Mouse (Mus musculus) cerebellum, postnatal 10 days (tissue): ENCODE results near the gene Mrpl4.

Experiments used
- DNase-seq, 2 experiments: peaks; one replicate each; pipeline ENCODE4 v3.0.0; 2021; ENCODE audit warnings: mixed read lengths in 2 of 2

Mrpl4 gene

GRCm38 (mm10) chr9:21002627-21003551 is at the start of gene Mrpl4:
TSS of gene Mrpl4 (plus strand) at chr9:21002738.
- peak; percentile 97 for DNase-seq

GRCm38 (mm10) chr9:20956989-20957388 is 45.5 kb upstream of the Mrpl4 start:
- DNase-seq, result no peak

- DNase-seq, result no peak
Measured at GRCm38 (mm10) chr9:20959430-20959938, 43.1 kb upstream of the Mrpl4 start, which contains the start of gene Dnmt1. TSS of gene Dnmt1 (minus strand) at chr9:20959888.

DNA sequence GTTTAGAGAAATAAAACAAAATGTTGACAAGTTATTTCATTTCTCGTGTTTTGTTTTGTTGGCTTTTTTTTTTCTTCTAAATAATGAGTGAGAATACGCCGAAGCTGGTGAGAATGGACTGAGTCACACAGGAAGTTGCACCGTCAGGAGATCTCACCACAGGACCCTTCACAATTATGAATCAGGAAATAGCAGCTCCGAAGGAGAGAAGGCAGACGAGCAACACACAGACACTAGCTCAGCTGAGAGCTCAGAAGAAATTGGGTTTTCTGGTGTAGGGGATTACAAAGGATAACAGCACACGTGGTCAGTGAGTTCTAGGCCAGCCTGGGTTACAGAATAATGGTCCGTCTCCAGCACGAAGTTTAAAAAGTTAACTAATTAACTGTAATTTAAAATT is 41.0 kb upstream of the Mrpl4 start:
- DNase-seq, result no peak

GRCm38 (mm10) chr9:20965606-20966005 is 36.9 kb upstream of the Mrpl4 start:
- DNase-seq, result no peak

- DNase-seq, result no peak
Measured at GRCm38 (mm10) chr9:20966008-20966407, 36.5 kb upstream of the Mrpl4 start.

- no peak for DNase-seq
Measured at GRCm38 (mm10) chr9:20966747-20967146, 35.8 kb upstream of the Mrpl4 start.

GRCm38 (mm10) chr9:20971751-20972140 is 30.8 kb upstream of the Mrpl4 start:
- no peak for DNase-seq

DNA sequence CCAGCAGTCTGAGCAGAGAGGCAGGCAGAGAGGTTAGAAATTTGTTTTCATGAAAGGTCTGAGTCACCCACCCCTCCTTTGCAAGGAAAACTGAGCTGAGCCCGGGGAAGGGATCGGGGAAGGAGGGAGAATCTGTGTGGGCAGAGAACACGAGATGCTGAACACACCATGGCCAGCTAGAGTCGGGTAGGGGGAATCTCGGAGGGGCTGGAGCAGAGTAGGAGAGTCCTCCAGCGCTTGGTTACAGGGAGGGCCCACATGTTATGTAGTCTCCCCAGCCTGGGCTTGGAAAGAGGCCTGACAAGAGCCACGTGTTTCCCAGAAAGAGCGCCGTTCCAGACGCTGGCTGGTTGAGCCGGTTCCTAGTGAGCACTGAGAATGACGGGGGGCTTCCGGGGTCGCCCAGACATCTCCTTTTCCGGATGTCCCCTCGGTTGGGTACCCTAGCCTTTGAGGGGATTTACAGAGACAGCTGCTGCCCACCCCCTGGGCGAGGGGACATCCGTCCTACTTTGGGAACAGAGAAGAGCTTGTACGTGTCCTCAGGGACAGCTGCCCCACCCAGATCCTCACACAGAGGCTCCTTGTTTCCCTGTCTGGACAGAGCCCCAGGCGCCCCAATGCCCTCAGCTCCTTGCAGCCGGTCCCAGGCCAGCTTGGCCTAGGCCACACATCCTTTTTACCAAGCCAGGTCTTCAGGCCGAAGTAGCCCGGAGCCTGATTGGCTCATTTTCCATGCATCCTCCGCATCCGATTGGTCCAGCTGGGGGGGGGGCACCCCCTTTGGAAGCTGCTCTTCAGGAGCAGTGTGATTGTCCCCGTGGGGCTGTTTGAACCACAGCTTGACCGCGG is 30.2 kb upstream of the Mrpl4 start:
- DNase-seq, result peak; percentile 36 to 49

DNA sequence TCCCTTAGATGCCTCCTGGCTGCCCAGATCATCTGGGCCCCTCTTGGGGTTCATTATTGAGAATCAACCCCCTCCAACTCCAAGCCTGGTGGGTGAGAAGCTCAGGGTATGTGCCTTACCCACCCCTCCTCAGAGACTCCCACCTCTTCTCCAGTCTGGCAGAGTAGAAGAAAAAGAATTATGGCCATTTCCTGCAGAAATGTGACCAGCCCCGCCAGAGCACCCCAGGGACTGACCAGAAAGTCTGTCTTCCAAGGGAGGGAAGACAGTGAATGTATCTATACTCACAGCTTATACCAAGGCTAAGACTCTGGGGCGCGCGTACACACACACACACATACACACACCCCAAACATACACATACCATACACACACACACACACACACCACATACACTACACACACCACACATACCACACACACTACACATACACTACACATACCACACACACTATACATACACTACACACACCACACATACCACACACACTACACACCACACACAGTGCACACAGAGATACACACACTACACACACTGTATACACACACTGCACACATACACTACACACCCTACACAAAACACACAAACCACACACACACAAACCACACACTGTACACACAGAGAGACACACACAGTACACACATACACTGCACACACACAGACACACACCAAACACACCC is 29.4 kb upstream of the Mrpl4 start:
- no peak for DNase-seq

GRCm38 (mm10) chr9:20973682-20974075 is 28.9 kb upstream of the Mrpl4 start:
- DNase-seq, result no peak

DNA sequence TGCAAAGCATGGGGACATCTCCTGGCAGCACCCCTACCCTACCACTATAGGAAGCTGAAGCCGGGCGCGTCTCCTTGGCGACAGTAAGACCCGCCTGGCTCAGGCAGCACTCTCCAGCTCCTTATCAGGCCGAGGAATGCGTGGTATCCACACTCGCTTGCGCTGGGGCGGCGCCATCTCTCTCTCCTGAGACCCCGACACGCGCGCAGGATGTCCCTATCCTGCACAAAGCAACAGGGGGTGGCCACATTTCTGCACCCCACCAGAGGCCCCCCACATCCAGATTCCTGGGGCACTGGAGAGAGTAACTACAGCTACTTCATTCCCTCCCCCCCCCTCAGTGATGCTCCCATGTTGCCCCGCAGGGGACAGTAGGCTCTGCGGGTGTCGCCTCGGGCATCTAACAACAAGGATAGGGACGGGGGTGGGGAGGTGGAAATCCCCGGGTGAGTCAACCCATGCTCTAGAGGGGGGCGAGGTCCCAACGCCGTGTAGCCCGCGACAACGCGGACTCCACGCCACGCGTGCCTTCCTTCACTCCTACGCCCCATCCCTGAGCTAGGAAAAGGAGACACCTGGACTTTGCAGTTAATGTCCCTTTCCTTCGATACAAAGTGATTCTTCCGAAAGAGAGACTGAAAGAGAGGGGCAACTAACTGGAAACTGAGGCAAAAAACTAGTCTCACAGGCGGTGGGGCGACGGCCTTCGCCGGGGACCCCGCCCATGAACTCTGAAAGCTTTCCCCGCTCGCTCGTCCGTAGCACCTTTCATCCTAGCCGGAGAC is 26.9 kb upstream of the Mrpl4 start:
- DNase-seq, result peak; percentile 28

DNA sequence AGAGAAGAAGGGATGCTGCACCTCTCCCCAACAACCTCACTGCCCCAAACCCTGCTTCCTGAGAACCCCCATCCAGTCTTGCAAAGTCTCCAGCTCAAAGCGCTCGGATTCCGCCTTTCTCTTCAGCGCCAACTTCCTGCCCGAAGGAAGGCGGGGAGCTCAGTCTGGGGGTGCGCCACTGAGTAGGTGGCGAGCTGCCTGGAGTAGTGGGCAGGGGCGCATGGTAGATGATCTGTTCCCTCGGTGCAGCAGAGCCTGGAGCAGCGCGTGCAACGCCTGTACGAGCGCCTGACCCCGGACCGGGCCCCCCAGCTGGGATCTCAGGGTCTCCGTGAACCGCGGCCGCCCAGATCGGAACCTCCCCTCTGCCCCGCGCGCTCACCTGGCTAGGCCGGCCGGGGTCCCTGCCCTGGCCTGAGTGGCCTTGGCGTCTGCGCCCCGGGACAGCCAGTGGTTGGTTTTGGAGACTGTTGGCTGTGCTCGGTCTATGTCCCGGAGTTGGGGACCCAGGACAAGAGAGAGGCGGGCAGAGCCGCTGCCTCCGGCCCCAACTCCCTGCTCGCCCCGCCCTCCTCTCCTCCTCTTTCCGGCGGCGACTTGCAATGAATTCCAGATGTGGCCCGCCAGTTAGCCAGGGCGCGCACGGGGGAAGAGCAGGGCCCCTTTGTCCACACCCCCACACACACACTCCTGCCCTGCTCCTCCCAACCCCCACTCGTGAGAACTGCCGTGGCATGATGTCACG is 26.1 kb upstream of the Mrpl4 start, which contains the start of gene S1pr2:
Gene S1pr2 (minus strand): TSS at position 566 of the 745 bp plus-strand sequence.
- peak; percentile 60 to 61 for DNase-seq

DNA sequence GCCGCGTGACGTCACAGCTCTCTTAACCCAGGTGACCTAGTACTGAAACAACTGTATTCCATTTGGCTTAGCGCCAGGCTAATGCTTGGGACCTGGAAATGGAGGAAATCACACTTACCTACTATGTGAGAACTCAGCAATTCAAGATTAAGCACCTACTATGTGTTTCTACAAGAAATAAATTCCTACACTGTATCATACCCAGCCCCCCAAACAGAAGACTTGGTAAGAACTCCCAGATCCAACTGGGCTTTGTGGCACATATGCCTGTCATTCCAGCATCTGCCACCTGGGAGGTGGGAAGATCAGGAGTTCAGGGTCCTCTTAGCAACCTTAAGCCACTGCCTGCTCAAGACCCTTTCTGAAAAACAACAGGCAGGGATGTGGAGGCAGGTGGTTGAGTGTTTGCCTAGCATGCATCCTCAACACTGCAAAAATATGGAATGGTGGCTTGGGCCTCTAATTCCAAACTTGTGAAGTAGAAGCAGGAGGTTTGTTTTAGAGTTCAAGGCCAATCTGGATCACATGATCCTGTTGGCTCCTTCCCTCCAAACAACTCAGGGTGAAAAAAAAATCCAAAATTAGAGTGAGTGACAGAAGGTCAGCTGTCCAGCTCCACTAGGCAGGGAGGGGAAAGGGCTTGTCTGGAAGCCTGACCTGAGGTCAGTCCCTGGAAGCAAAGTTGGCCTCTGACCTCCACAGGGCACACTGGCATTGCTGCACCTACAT is 25.4 kb upstream of the Mrpl4 start:
- no peak for DNase-seq

- no peak for DNase-seq
Measured at GRCm38 (mm10) chr9:20978409-20979095, 24.0 kb upstream of the Mrpl4 start.

- no peak for DNase-seq
Measured at GRCm38 (mm10) chr9:20979181-20979580, 23.4 kb upstream of the Mrpl4 start.

- no peak for DNase-seq
Measured at GRCm38 (mm10) chr9:20979769-20980168, 22.8 kb upstream of the Mrpl4 start.

GRCm38 (mm10) chr9:20982171-20982570 is 20.4 kb upstream of the Mrpl4 start:
- DNase-seq, result no peak

- no peak for DNase-seq
Measured at GRCm38 (mm10) chr9:20983169-20983568, 19.4 kb upstream of the Mrpl4 start.
